Mouse (Mus musculus): ENCODE results near the gene Rgma.

Rgma gene

DNA sequence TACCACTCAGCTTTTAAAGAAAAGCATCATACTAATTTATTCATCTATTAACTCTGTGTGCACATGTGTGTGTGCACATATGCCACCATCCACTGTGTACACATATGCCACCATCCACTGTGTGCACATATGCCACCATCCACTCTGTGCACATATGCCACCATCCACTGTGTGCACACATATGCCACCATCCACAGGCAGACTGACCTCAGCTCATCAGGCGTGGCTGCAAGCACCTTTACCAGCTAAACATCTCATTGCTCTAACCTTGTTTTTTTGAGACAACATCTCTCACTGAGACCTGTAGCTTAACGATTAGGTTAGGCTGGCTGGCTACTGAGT, 59.0 kb downstream of the Rgma start:
- DNase-seq: peak; percentile 80

DNA sequence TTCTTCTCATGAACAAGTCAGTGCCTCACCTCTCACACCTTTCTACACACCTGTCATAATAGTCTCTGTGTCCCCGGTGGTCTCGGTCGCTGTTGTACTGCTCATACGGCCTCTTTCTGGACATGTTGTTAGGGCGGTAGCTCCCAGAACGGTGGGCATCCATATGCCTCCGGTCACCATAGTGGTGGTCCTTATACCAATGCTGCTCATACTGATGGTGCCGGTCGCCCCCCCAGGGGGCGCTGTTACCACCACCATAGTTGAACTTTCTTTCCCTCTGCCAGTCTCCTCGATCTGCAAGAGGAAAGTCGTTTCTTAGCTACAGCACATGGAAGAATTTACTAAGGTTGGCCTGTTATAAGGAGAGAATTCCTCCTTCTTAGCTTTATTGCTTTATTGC, 60.4 kb downstream of the Rgma start:
- no peak for DNase-seq

DNA sequence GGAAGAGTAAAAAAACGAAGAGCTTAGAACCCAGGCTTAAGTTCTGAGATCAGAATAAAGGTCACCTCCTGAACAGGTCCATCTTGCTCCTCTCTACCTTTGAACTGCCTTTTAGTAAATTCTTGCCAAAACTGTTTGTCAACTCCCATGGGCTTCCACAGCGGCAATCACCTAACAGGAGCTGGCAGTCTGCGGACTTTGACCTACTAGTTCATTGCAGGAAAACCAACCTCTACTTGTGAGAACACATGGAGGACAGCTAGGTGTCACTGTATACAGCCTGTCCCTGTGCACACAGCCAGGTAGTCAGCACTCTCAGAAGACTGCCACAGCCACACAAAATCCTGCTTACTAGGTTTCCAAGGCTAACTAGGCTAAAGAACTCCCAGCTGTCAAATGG, 66.5 kb downstream of the Rgma start:
- peak; percentile 28 for DNase-seq

DNA sequence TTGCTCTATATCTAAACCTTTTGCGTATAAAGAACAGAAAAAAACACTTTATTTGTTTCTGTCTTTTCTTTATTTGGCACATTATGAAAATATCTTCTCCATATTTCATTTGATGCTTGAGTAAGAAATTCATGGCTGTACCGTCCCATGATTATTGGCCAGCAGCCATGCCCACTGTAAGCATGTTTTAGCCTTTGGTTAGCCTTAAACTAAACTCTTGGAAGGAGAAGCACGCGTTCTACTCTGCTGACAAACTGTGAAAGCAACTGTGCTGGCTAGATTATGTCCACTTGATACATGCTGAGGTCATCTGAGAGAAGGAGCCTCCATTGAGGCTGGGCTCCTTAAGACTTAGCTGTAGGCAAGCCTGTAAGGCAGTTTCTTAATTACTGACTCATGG, 66.9 kb downstream of the Rgma start:
- DNase-seq: peak; percentile 72

DNA sequence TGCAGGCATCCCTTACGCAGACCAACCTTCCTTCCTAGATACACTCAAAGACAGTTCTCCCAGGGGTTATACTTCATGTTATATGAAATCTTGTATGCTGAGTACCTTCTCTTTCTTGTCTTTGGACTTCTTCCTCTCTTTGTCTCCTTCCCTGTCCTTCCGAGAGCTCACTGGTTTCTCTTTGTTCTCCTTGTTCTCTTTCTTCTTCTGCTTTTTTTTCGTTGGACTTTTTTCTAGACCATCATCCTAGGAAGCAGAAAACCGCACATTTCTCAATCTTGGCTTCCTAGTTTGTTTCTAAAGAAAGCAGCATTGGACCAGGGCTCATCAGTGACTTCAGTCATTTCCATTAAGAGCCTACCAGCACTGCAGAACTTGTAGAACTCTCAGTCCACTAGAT, 76.3 kb downstream of the Rgma start:
- DNase-seq: no peak

DNA sequence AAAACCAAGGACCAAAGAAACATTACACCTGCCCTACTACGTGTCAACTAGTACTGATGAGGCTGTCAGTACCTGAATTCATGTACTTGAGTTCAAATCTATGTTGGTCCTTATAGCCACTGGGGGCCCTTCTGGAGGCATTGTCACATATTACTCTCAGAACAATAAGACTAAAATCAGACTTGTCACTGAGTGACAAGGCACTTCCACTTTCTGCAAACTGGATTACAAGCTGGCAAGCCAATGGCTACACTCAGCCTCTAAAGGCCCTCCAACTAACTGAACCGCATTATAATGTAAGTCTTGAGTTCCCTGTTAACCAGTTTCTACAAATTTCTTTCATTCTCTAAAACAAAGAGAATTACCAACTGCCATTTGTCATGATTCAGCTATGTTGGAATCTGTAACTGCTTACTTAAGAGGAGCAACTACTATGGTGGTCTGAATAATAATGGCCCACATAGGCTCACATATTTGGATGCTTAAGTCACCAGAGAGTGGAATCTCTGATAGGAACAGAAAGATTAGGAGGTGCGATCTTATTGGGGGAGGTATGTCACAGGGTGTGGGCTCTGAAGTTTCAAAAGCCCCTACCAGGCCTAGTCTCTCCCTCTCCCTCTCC, 77.0 kb downstream of the Rgma start:
- peak; percentile 75 for DNase-seq

DNA sequence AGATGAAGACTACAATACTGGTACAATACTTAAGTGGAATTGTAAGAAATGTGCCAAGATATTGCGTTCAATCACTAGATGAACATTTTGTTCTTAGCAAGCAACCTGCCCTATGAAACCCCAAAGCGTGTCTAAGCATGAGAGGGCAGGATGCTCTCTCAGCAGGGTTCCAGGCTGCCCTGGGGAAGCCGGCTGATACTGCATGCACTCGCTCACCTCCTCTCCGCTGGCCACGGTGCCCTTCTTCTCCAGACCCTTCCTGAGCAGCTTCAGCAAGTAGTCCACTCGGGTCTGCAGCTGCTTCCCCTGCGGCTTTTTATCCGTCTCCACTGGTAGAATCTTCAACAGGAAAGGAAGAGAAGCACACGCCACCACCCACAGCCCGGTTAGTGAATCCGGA, 78.8 kb downstream of the Rgma start:
- peak; percentile 66 for DNase-seq

DNA sequence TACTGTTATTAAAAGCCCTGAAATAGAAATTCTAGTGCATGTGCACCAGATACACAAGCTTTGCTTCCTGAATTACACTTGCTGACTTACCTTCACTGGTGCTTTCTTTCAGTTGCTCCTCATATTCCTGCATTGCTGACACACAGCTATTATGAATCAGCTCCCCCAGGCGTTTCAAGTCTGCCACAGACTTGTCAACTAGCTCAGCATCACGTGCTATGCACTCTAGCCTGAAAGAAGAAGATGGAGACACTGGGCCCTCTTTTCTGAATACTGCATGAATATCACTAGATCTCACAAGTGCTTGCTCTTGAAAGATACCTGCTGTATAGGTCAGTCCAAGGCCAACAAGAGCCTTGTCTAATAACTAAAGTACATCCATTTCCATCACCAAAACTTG, 88.2 kb downstream of the Rgma start:
- peak; percentile 71 for DNase-seq

DNA sequence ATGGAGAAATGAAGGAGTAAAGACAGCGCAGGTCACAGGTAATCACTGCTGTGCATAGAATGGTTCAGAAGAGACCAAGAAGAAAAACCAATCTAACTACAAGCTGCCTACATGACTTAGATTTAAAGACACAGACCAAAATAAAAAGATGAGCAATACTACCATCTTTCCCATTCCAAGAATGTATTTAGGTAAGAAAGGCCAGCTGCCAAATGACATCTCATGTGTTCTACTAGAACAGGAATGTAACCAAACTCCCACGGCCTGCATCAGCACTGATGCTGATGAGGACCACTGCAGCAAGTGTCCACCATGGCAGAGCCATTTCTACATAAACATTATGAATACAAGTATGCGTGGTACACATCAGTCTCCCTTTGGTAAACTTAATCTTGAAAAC, 92.4 kb downstream of the Rgma start:
- DNase-seq: no peak
